Mouse (Mus musculus) cerebellum, adult 2 months (tissue): Measurements from ENCODE around the gene Mgea5. TPM values are rescaled to one million over a fixed set of nuclear protein-coding genes. Genes with fewer than 3 reads are reported as not detected.

Experiments used
- DNase-seq, 2 experiments: peaks; one replicate each; pipeline ENCODE4 v3.0.0; 2021
- H3K27ac ChIP-seq: fragments of 200-500 bp; 2 replicates; pipeline ENCODE4 v1.5.1; 2012; ENCODE audit warnings: low read length, control low read depth, inconsistent platforms; ENCODE audit not compliant: insufficient read depth
- H3K27me3 ChIP-seq: fragments of 200-500 bp; 2 replicates; pipeline ENCODE4 v1.6.1; 2012; ENCODE audit warnings: inconsistent platforms, mild to moderate bottlenecking, low read length, moderate library complexity; ENCODE audit not compliant: control insufficient read depth, insufficient read depth
- H3K4me1 ChIP-seq: fragments of 200-500 bp; 2 replicates; pipeline ENCODE4 v1.6.1; 2011; ENCODE audit warnings: low read length; ENCODE audit not compliant: control insufficient read depth, insufficient read depth
- H3K4me3 ChIP-seq: fragments of 200-500 bp; replicated peaks from 2 replicates; pipeline ENCODE3; 2011; ENCODE audit warnings: mild to moderate bottlenecking, low read depth, low read length, control low read depth; ENCODE audit not compliant: insufficient read depth
- CTCF ChIP-seq: fragments of 200-500 bp; IDR thresholded peaks from 2 replicates; pipeline ENCODE4 v1.5.1; 2011; ENCODE audit warnings: low read depth, mild to moderate bottlenecking, control low read depth, low read length, moderate library complexity, borderline replicate concordance; ENCODE audit not compliant: insufficient read depth
- POLR2A ChIP-seq: fragments of 200-500 bp; IDR thresholded peaks from 2 replicates; pipeline ENCODE4 v1.6.1; 2011; ENCODE audit warnings: low read length, control low read depth, borderline replicate concordance; ENCODE audit not compliant: insufficient read depth
- WGBS: fragments of 180-500 bp; shearing (Covaris S2); methylation state at CpG from one replicate; pipeline ENCODE4 v1.1.7; 2018; 5-methylcytosine and 5-hydroxymethylcytosine counted together
- polyA plus RNA-seq: library from polyadenylated mRNA; depleted of rRNA; stranded (reverse); fragments of >200 nt; gene quantifications from 2 replicates; pipeline ENCODE4 v1.2.3, GENCODE M21; 2012

The Mgea5 gene
- polyA plus RNA-seq, 1 experiment: 109 TPM

DNA sequence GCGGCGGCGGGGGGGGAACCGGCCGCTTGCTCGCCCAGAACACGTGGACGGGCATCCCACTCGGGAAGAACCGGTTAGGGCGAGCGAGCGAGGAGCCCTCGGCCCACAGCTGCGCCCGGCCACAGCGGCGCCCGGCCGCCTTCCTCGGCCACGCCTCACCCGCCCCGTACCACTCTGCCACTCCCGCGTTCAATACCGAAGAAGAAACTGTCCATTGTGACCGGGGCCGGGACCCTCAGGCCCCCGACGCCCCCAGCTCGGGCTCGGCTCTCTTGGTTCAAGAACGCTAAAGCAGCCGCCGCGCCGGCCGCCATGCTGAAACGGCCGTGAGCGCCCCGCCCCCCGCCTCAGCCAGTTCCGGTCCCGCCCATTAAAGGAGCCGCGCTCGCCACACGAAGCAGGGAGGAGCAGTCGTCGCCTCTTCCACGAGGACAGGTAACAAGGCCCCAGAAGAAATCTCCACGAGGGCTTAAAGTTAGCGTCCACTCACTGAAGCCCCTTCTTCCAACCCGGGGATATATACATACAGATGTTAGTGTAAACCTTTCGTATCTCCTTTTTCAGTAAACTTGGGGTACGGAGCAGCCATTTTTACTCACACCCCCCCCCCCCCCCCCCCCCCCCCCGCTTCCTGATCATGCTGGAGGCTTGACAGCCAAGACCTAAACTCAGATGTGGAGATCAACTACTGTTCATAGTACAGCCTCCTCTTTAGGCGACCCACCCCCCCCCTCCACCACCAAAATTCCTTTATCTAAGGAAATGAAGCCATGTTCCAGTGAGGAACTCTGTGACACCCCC lies 34.2 kb downstream of the Mgea5 start, which contains the start of gene Npm3:
TSS of gene Npm3 (minus strand) at position 349 of the 801 bp plus-strand sequence.
- TF ChIP-seq CTCF (no peak), POLR2A (no peak)
- DNase-seq: peak; percentile 65 to 68
- 1% methylated on average over 59 of the region's 60 CpGs for WGBS
- Histone ChIP-seq H3K27ac (no peak within 1 kb of the TSS), H3K4me3 (peak within 1 kb of the TSS; percentile 63), H3K4me1 (peaks cover 8% of the 10 kb centered on the region), H3K27me3 (peaks cover 1% of the 10 kb centered on the region; the same call in 1 of the 2 replicates)

DNA sequence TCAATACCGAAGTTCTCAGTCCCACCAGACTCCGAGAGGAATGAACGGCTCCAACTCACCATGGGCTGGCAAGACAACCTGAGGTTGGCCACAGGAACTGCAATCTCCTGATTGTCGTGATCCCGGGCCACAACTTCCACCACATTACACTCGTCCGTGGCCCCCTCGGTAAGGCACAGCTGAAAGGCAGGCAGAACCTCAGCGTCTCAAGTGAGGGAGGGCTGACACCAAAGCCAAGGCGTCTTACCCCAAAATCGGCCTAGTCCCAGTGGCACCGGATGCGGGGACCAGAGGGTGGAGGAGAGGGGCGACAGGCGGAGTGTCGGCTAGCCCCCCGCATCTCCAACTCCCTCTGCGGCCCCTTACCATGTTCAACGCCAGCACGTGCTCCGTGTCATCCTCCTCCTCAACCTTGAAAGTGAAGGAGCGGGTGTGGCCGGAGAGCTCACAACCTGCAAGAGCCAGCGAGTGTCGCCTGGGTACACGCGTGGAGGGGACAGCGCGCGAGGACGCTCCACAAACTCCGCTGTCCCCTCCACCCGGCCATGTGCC lies 34.9 kb downstream of the Mgea5 start:
- no peak for TF ChIP-seq POLR2A
- TF ChIP-seq CTCF: no peak
- Histone ChIP-seq H3K4me3 (peak overlapping the region; percentile 63), H3K27me3 (peaks cover 1% of the 10 kb centered on the region; the same call in 1 of the 2 replicates), H3K4me1 (peaks cover 8% of the 10 kb centered on the region), H3K27ac (no peak overlapping the region)
- peak; percentile 14 to 30 for DNase-seq
- 8% methylated on average over 33 of the region's 33 CpGs for WGBS

DNA sequence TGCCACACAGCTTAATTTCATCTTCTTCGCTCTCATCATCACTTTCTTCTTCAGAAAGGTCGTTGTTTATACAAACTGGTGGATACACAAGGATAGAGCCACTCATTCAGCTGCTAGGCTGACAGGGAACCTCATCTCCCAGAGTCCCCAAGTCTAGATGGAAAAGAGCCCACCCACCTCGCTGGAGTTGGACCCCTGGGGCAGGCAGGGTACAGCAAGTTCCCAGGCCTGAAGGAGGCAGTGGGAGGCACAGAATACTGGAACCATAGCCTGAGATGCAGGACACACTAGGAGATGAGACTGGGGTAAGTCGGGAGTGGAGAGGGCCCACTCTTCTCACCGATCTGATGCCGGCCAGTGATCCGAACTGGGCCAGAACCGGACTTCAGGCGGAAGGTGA lies 35.4 kb downstream of the Mgea5 start:
- Histone ChIP-seq H3K27ac (no peak overlapping the region), H3K4me1 (peaks cover 8% of the 10 kb centered on the region), H3K27me3 (peaks cover 1% of the 10 kb centered on the region; the same call in 1 of the 2 replicates), H3K4me3 (no peak overlapping the region)
- TF ChIP-seq CTCF: 0 out of 2 replicates have a peak, but pooled peaks have one; percentile 0
- no peak for TF ChIP-seq POLR2A
- WGBS: 30% methylated on average over 9 of the region's 9 CpGs
- peak in 1 of 2 experiments; percentile 30 for DNase-seq

DNA sequence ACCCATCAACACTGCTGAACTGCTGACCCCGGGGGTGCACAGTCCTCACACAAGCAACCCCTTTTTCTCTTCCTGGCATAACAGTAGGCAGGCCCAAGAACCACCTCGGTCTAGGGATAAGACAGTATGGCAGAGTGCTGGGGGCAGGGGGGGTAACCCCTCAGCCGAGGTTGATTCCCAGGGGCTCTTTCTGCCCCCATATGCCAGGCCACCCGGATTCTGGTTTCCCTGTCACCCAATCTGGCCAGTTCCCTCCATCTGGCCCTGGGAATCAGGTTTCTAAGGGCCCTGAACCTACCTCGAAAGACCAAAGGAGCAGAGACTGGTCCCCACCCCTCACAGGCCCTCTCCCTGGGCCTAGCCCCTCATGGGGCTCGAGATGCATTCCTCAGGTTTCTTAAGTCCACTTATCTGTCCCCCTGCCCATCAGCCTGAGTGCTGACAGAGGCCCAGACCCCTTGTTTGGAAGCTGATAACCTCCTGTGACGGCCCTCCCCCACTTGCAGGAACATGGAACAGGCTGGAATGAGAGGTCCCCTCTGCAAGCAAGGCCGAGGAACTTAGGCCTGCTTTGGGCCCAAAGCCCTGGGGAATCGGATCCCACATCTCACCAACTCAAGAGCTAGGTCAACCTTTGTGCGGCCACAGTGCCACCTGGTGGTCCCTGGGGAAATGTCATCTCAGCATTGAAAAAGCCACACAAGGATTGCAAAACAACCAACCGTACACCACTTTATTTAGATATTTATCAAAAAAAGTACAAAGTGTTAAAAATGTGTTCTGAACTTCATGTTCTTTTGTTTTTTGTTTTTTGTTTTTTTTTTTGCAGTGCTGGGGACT lies 36.4 kb downstream of the Mgea5 start:
- no peak for TF ChIP-seq POLR2A
- TF ChIP-seq CTCF: peak; percentile 86
- Histone ChIP-seq H3K4me1 (peaks cover 8% of the 10 kb centered on the region), H3K27ac (no peak overlapping the region), H3K4me3 (no peak overlapping the region), H3K27me3 (peaks cover 7% of the 10 kb centered on the region; the same call in 1 of the 2 replicates)
- peak; percentile 71 to 85 for DNase-seq
- WGBS: 32% methylated on average over 11 of the region's 11 CpGs

DNA sequence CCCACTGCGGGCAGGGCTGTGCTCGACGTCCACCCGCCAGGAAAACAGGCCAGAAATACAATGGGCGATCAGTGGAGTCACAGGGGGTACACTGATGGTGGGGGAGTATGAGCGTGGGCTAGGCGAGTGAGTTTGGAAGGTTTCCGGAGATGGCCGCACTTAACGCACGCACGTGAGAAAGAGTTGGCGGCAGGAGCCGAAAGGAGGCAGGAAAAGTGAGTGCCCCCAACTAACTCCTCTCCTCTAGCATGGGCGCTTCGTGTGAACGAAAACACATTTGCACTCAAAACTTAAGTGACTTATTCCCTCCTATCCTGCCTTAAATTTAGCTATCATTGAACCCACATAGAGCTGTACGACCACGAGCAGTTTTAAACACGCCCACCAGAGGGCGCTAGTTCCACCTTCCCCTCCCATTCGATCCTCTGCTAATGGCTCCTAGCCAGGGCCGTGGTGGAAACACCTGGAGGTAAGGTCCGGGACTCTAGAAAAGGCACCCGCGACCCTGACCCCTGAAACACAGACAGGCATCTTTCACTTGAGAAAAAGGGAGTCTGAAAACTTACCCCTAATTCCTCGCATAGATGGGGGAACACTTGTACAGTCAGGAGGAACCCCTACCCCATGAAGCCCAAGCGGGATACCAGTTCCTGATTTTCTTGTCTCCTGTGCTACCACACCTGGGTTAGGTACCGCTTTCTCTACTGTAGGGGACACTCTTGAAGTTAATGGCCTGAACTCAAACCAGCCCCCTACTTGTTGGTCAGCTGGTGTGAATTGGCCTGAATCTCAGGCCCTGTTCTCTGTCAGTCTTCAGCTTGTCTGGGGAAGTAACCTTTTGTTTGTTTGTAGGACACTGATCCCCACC lies 37.2 kb downstream of the Mgea5 start:
- Histone ChIP-seq H3K27ac (no peak overlapping the region), H3K4me1 (peaks cover 8% of the 10 kb centered on the region), H3K27me3 (peaks cover 13% of the 10 kb centered on the region; the same call in 1 of the 2 replicates), H3K4me3 (no peak overlapping the region)
- TF ChIP-seq POLR2A: no peak
- peak; percentile 78 for TF ChIP-seq CTCF
- DNase-seq: peak; percentile 70 to 78
- WGBS: 23% methylated on average over 29 of the region's 29 CpGs

DNA sequence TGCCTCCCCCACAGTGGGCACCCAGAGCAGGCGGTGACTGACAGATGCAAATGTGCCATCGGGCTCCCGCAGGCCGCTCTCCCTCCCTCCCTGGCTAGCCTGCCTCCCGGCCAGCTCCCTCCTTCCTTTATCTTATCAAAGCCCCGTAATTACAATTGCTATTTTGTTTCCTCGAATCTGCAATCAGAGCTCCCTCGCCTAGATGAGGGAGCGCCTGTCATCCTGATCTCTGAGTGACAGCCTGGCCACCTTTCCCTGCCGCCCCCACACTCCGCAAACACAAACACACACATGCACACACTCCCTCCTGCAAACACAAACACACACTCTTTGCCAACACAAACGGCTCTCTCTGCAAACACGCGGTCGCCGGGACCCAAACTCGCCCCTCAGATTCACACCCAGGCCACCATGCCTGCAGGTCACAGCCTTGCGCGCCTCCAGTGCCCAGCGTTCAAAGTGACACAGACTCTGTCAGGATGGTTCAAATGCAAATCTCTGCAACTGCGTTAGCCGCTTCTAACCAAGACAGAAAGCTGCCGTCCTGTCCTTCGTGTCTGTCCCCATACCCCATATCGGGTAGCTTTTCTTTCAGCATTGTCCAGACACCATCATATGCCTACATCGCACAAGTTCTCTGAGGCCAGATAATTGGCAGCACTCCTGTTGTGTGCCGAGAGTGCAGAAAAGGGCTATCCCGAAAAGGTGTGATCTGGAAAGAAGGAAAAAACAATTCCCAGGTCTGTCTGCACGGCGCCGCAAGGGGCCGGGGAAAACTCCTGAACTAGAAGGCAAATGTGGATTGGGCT lies 38.1 kb downstream of the Mgea5 start:
- TF ChIP-seq POLR2A (no peak), CTCF (no peak)
- H3K27ac ChIP-seq: no peak overlapping the region
- WGBS: 33% methylated on average over 32 of the region's 32 CpGs
- peaks cover 8% of the 10 kb centered on the region for H3K4me1 ChIP-seq
- H3K27me3 ChIP-seq: peaks cover 13% of the 10 kb centered on the region; the same call in 1 of the 2 replicates
- no peak overlapping the region for H3K4me3 ChIP-seq
- DNase-seq: no peak
